Mouse (Mus musculus) ES-Bruce4 (cell line): Measurements from ENCODE around the gene Chrm1. TPM values are rescaled to one million over a fixed set of nuclear protein-coding genes. Genes with fewer than 3 reads are reported as not detected.

Source experiments
- H3K27ac ChIP-seq: 2 replicates; pipeline ENCODE4 v1.5.1; 2012; ENCODE audit warnings: low read length, inconsistent platforms; ENCODE audit not compliant: insufficient read depth
- H3K27me3 ChIP-seq: 2 replicates; pipeline ENCODE4 v1.6.1; 2012; ENCODE audit warnings: mild to moderate bottlenecking, low read length, inconsistent platforms; ENCODE audit not compliant: control insufficient read depth, poor library complexity, insufficient read depth, severe bottlenecking
- H3K36me3 ChIP-seq: 2 replicates; pipeline ENCODE4 v1.6.1; 2012; ENCODE audit warnings: inconsistent platforms, mild to moderate bottlenecking, low read length, moderate library complexity; ENCODE audit not compliant: control insufficient read depth, poor library complexity, insufficient read depth, severe bottlenecking
- H3K4me1 ChIP-seq: one replicate; pipeline ENCODE4 v1.8.1; 2011; ENCODE audit warnings: low read length; ENCODE audit not compliant: control insufficient read depth, insufficient read depth
- H3K4me3 ChIP-seq: 2 replicates; pipeline ENCODE4 v1.5.1; 2011; ENCODE audit warnings: low read depth, mild to moderate bottlenecking, low read length
- H3K9ac ChIP-seq: 2 replicates; pipeline ENCODE4 v1.6.1; 2012; ENCODE audit warnings: low read depth, mild to moderate bottlenecking, inconsistent platforms; ENCODE audit not compliant: poor library complexity, severe bottlenecking
- H3K9me3 ChIP-seq: replicated peaks from 2 replicates; pipeline ENCODE4 v1.6.1; 2012; ENCODE audit warnings: mild to moderate bottlenecking, low read length, inconsistent platforms; ENCODE audit not compliant: control insufficient read depth, poor library complexity, insufficient read depth, severe bottlenecking
- CTCF ChIP-seq: IDR thresholded peaks from one replicate; pipeline ENCODE4 v1.8.1; 2011; ENCODE audit warnings: low read depth, low read length
- EP300 ChIP-seq: IDR thresholded peaks from 2 replicates; pipeline ENCODE4 v1.6.1; 2011; ENCODE audit warnings: low read depth, low read length; ENCODE audit not compliant: insufficient read depth
- POLR2A ChIP-seq: IDR thresholded peaks from one replicate; pipeline ENCODE4 v1.8.1; 2011; ENCODE audit warnings: low read length; ENCODE audit not compliant: insufficient read depth
- polyA plus RNA-seq: library from polyadenylated mRNA; stranded (reverse); fragments of >200 nt; gene quantifications from 2 replicates; pipeline ENCODE4 v1.2.4, GENCODE M21; 2011; ENCODE audit warnings: low read depth; ENCODE audit not compliant: missing spikeins, insufficient read depth, insufficient read length

Gene Chrm1
- polyA plus RNA-seq, 1 experiment, result not detected

DNA sequence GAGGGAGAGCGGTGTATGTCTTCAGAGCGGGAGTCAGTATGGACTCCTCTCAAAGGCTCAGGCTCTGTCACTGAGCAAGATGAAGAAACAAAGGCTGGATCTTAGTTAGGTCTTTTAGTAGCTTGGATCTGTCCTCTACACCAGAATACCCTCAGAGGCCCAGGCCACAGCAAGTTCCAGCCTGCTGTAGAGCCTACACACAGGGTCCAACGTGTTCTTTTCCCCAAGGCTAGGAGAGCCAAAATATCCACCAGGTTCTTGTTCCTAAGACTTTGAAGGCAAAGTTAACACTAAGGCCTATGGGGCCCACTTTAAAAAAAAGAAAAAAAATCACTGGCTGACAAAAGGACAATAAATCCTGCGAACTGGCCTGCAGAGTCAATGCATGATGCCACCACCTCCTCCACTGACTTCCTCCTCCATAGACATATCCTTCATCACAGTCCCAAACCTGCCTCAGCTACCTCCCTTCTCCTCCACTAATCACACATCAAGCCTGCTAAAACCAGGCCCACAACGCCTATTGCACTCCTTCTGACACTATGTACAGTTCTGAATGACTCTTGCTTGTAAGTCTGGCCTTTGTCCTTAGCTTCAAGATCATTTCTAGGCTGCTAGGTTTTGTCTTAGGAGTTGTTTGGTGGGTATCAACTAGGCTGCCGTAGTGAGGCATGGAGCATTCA is 41.6 kb downstream of the Chrm1 start:
- no peak for TF ChIP-seq CTCF
- no peak for TF ChIP-seq EP300
- TF ChIP-seq POLR2A, result no peak
- Histone ChIP-seq H3K4me1 (peaks cover 3% of the 10 kb centered on the region), H3K4me3 (no peak overlapping the region), H3K27me3 (no peaks in the 10 kb centered on the region), H3K9ac (no peak overlapping the region), H3K9me3 (no peaks in the 10 kb centered on the region), H3K36me3 (peaks cover 37% of the 10 kb centered on the region), H3K27ac (peak overlapping the region; percentile 73)

DNA sequence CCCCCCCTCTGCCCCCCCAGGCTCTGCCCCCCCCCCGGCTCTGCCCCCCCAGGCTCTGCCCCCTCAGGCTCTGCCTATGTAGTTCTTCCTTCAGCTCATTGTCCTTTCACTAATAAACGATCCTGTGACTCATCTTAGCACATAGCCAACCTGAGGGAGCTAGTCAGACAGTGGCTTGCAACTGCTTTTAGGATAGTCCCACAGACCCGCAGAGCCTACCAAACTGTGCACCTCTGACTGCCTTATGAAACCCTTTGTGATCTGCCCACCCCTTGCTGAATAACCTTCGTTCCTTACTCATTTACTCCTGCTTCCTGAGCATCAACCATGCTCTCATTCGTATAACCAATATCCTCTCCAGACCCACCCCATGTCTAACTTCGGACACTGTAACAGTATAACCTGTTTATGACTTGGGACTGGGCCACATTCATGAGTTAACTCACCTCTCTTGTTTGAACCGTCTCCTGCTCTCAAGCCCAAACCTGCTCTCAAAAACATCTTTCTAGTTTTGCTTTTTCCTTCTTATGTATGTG is 42.6 kb downstream of the Chrm1 start:
- H3K36me3 ChIP-seq, result peaks cover 47% of the 10 kb centered on the region
- H3K4me3 ChIP-seq, result no peak overlapping the region
- no peak for TF ChIP-seq POLR2A
- TF ChIP-seq EP300, result no peak
- TF ChIP-seq CTCF, result no peak
- H3K4me1 ChIP-seq, result peaks cover 3% of the 10 kb centered on the region
- H3K9me3 ChIP-seq, result no peaks in the 10 kb centered on the region
- H3K9ac ChIP-seq, result no peak overlapping the region
- H3K27me3 ChIP-seq, result no peaks in the 10 kb centered on the region
- peak overlapping the region; percentile 76 for H3K27ac ChIP-seq

DNA sequence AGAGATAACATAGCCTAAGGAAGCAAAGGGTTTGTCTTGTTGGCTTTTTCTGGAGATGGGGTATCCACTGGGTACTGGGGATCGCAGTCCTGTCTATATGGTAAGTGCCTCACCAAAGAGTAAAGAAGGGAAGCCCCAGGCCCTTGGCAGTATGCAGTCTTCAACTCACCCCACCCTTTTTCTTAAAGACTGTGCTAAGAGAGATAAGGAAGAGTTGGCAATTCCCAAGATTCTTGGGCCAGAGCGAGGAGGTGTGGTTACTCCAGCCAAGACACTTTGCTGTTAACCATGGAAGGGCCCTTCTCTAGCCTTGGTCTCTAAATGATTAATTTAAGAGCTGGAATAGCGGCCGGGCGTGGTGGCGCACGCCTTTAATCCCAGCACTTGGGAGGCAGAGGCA is 43.3 kb downstream of the Chrm1 start:
- Histone ChIP-seq H3K4me1 (peaks cover 3% of the 10 kb centered on the region), H3K9ac (no peak overlapping the region), H3K4me3 (no peak overlapping the region), H3K27me3 (no peaks in the 10 kb centered on the region), H3K9me3 (no peaks in the 10 kb centered on the region), H3K36me3 (peaks cover 53% of the 10 kb centered on the region), H3K27ac (peak overlapping the region; percentile 76)
- no peak for TF ChIP-seq EP300
- TF ChIP-seq POLR2A, result no peak
- no peak for TF ChIP-seq CTCF

DNA sequence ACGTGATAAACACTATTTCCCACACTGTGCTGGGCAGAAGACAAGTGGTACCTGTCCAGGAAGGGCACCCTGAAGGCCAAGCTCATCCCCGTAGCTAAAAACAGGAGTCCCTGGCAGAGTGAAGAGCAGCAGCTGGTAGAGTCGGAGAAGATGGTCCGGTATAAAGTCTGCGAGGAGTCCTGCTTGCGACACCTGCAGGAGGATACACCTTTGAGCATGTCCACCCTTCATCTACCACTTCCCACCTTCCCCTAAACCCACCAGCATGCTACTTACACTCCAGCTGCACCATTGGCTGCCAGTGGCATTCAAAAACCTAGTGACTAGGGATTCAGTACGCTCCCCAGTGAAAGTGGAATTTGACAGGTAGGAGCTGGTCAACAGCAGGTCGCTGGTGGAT is 45.4 kb downstream of the Chrm1 start:
- H3K9ac ChIP-seq, result no peak overlapping the region
- peaks cover 57% of the 10 kb centered on the region for H3K36me3 ChIP-seq
- TF ChIP-seq EP300 (no peak), POLR2A (no peak), CTCF (no peak)
- no peak overlapping the region; the same call in 1 of the 2 replicates for H3K27ac ChIP-seq
- H3K4me3 ChIP-seq, result no peak overlapping the region
- no peaks in the 10 kb centered on the region for H3K9me3 ChIP-seq
- H3K4me1 ChIP-seq, result no peaks in the 10 kb centered on the region
- H3K27me3 ChIP-seq, result no peaks in the 10 kb centered on the region

DNA sequence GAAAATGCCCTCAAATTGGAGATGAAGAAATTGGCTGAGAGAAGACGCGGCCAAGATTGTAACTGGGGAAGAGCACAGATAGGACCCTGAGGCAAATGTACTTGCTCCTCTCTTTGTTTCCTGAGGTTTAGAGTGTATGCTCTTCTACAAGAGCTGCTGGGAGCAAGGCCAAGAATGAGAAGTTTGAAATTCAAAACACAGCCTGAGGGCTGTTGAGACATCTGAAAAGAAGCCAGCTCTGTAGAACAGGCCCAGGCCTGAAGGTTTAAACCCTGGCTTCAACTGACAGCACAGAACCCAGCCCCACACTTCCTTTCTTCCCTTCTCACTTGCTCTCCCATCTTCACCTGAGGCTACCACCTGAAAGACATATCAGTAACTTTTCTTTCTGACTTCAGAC is 46.5 kb downstream of the Chrm1 start:
- no peak overlapping the region for H3K4me3 ChIP-seq
- no peaks in the 10 kb centered on the region for H3K9me3 ChIP-seq
- no peaks in the 10 kb centered on the region for H3K4me1 ChIP-seq
- H3K27me3 ChIP-seq, result no peaks in the 10 kb centered on the region
- H3K9ac ChIP-seq, result peak overlapping the region; percentile 81
- peak overlapping the region; percentile 67 for H3K27ac ChIP-seq
- peaks cover 57% of the 10 kb centered on the region for H3K36me3 ChIP-seq
- TF ChIP-seq CTCF (no peak), EP300 (no peak), POLR2A (no peak)

DNA sequence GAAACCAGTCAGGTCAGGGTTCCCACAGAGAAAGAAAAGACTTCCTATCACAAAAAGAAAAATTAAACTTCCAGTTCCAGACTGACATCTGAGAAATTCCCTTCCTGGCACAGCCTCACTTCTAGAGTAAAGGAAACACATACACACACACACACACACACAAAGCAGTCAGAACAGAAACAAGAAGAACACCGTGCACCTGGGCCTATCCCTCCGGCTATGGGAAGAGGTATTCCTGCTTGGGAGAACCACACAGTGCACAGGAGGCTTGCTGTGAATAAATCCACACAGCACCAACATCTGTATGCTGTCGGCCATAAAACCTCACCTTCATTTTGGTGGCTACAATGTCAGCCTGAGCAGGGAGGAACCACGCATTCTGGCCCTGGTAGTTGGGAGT is 47.9 kb downstream of the Chrm1 start:
- H3K9me3 ChIP-seq, result no peaks in the 10 kb centered on the region
- H3K4me3 ChIP-seq, result peak overlapping the region; percentile 72
- H3K27ac ChIP-seq, result peak overlapping the region; percentile 96
- H3K27me3 ChIP-seq, result no peaks in the 10 kb centered on the region
- peak overlapping the region; percentile 81 for H3K9ac ChIP-seq
- no peaks in the 10 kb centered on the region for H3K4me1 ChIP-seq
- TF ChIP-seq POLR2A (no peak), CTCF (no peak), EP300 (no peak)
- peaks cover 54% of the 10 kb centered on the region for H3K36me3 ChIP-seq
